ENCODE assay signal across 8 mouse cellular contexts in genomic region chr9:66294980-66295410, GRCm38 (mm10). TPM values are rescaled to one million over a fixed set of nuclear protein-coding genes. Genes with fewer than 3 reads are reported as not detected.
DNase-seq lines count a peak whose midpoint lies in the region; ATAC-seq and TF ChIP-seq lines count a peak whose summit lies in the region.

No protein-coding gene starts in this region.

- H3K9me3 ChIP-seq in heart, postnatal 0 days (replicated peaks; ENCODE audit: control insufficient read depth, low read length), result 0 out of 2 replicates have a peak, but pooled peaks cover 5% of the 10 kb centered on the region
- no peaks in the 10 kb centered on the region for H3K9me3 ChIP-seq in kidney, embryonic 15.5 days (replicated peaks)

- H3K27ac ChIP-seq in gastrocnemius, adult 2 months, result peak overlapping the region; percentile 53
- no peak overlapping the region for H3K27ac ChIP-seq in heart, postnatal 0 days (ENCODE audit: low read depth)
- H3K27ac ChIP-seq in kidney, embryonic 15.5 days, result no peak overlapping the region

- TF ChIP-seq EP300 in heart, postnatal 0 days (IDR thresholded peaks at IDR 0.05; ENCODE audit: low read depth), result no peak

- no peak for TF ChIP-seq CTCF in gastrocnemius, adult 2 months (IDR thresholded peaks at IDR 0.05)
- no peak for TF ChIP-seq CTCF in heart, postnatal 0 days (IDR thresholded peaks at IDR 0.05; ENCODE audit: low read depth)

- ATAC-seq in heart, postnatal 0 days (ENCODE audit: insufficient read depth, low read depth), result peak; percentile 95
- ATAC-seq in megakaryocyte progenitor cell, adult 5-6 weeks (replicated peaks; ENCODE audit: poor library complexity), result peak; percentile 99
- ATAC-seq in kidney, embryonic 15.5 days (replicated peaks; ENCODE audit: low FRiP score), result no peak

- H3K9ac ChIP-seq in heart, postnatal 0 days (replicated peaks; ENCODE audit: low read depth, low read length), result no peak overlapping the region
- no peak overlapping the region for H3K9ac ChIP-seq in kidney, embryonic 15.5 days

- H3K4me2 ChIP-seq in heart, postnatal 0 days (ENCODE audit: low read depth, low read length), result no peak overlapping the region
- H3K4me2 ChIP-seq in kidney, embryonic 15.5 days, result no peak overlapping the region

- 0% methylated on average over 3 of the region's 3 CpGs for WGBS in heart, postnatal 0 days
- WGBS in kidney, embryonic 15.5 days, result 12% methylated on average over 3 of the region's 3 CpGs

- H3K4me3 ChIP-seq in gastrocnemius, adult 2 months, result no peak overlapping the region
- no peak overlapping the region for H3K4me3 ChIP-seq in heart, postnatal 0 days (ENCODE audit: low read depth, low read length)
- no peak overlapping the region for H3K4me3 ChIP-seq in kidney, embryonic 15.5 days (replicated peaks)

- DNase-seq in gastrocnemius, adult 2 months, result peak; percentile 65
- DNase-seq in gastrocnemius, postnatal 36 days, result no peak
- DNase-seq in brain, adult 2 months (ENCODE audit: low read depth, low spot score), result peak; percentile 53
- DNase-seq in heart, postnatal 0 days (ENCODE audit: low spot score), result peak; percentile 88
- DNase-seq in thymus, postnatal 10 days (ENCODE audit: low spot score in 2 of 2), result no peak
- no peak for DNase-seq in cerebellum, adult 11 months

- H3K36me3 ChIP-seq in heart, postnatal 0 days (replicated peaks; ENCODE audit: control insufficient read depth, insufficient read depth, low read length), result no peaks in the 10 kb centered on the region
- H3K36me3 ChIP-seq in kidney, embryonic 15.5 days, result no peaks in the 10 kb centered on the region

- intact Hi-C loops in gastrocnemius, adult 2 months (cut with DNase I), result no loop called here
- intact Hi-C loops in gastrocnemius, postnatal 36 days (cut with DNase I), result no loop called here

- no peaks in the 10 kb centered on the region for H3K27me3 ChIP-seq in heart, postnatal 0 days (ENCODE audit: control insufficient read depth, insufficient read depth, low read length)
- H3K27me3 ChIP-seq in kidney, embryonic 15.5 days, result no peaks in the 10 kb centered on the region

- H3K4me1 ChIP-seq in heart, postnatal 0 days (ENCODE audit: control insufficient read depth, insufficient read depth), result 0 out of 2 replicates have a peak, but pooled peaks cover 8% of the 10 kb centered on the region
- peaks cover 4% of the 10 kb centered on the region; the same call in 1 of the 2 replicates for H3K4me1 ChIP-seq in kidney, embryonic 15.5 days

RNA-seq across cellular contexts. Expression of gene Herc1, which starts 55.3 kb away (rescaled TPM):
- 10 to 100 TPM; 33.7 to 38.4 TPM for total RNA-seq in gastrocnemius, adult 2 months (2021)
- total RNA-seq in gastrocnemius, postnatal 36 days (2021), result 10 to 100 TPM; 27.7 to 32.1 TPM
- total RNA-seq in heart, postnatal 0 days (2014; rRNA removed; ENCODE audit: low replicate concordance), result 24.9 and 30.5 TPM in 2 replicates
- 9.4 and 11.6 TPM in 2 replicates for polyA plus RNA-seq in heart, postnatal 0 days (2015; fragmentation: Nextera tagmentation; extraction: Ambion mirVana)
- total RNA-seq in megakaryocyte progenitor cell, adult 5-6 weeks (2015), result 33.4 and 39.9 TPM in 2 replicates
- total RNA-seq in megakaryocyte progenitor cell, adult 5-6 weeks (2017), result 41.7 and 60.1 TPM in 2 replicates
- 20.6 and 21.0 TPM in 2 replicates for polyA plus RNA-seq in kidney, embryonic 15.5 days (2015; fragmentation: Nextera tagmentation; extraction: Ambion mirVana)

Comparison
In these comparisons a context has a peak if more than half of its experiments do, and no peak if none do; other contexts are left out.
1. DNase-seq: peak in gastrocnemius, adult 2 months (single experiment), brain, adult 2 months (single experiment) and heart, postnatal 0 days (single experiment); none in gastrocnemius, postnatal 36 days (0 of 2), thymus, postnatal 10 days (0 of 2) and cerebellum, adult 11 months (single experiment).